Mouse (Mus musculus) embryonic facial prominence, embryonic 10.5 days (tissue): ENCODE measurements at regions not wholly inside any gene's neighbourhood (a gene's known extent, or its start where the extent isn't known, plus 50 kb on each side); places are given as distances from the start of the nearest gene placed in this dataset.
"Not testable (repeated sequence)": the region's sequence is repeated elsewhere in the genome, so short reads cannot be mapped to it uniquely, and the experiment has no call there.

ENCODE experiments used
- DNase-seq: peaks from one replicate; pipeline ENCODE4 v3.0.0-alpha.2; 2017; ENCODE audit warnings: low spot score
- H3K27ac ChIP-seq: fragments of 300-500 bp; sonication (generic); replicated peaks from 2 replicates; pipeline ENCODE4 v1.5.1; 2016; ENCODE audit warnings: mild to moderate bottlenecking
- H3K27me3 ChIP-seq: fragments of 300-500 bp; sonication (generic); replicated peaks from 2 replicates; pipeline ENCODE4 v1.6.1; 2016; ENCODE audit warnings: low read depth, mild to moderate bottlenecking; ENCODE audit not compliant: poor library complexity, severe bottlenecking
- H3K36me3 ChIP-seq: fragments of 300-500 bp; sonication (generic); replicated peaks from 2 replicates; pipeline ENCODE4 v1.6.1; 2016; ENCODE audit warnings: mild to moderate bottlenecking, moderate library complexity
- H3K4me1 ChIP-seq: fragments of 300-500 bp; sonication (generic); 2 replicates; pipeline ENCODE4 v1.6.1; 2016
- H3K4me3 ChIP-seq: fragments of 300-500 bp; sonication (generic); 2 replicates; pipeline ENCODE4 v1.5.1; 2016; ENCODE audit warnings: mild to moderate bottlenecking, moderate library complexity
- H3K9me3 ChIP-seq: fragments of 300-500 bp; sonication (generic); 2 replicates; pipeline ENCODE4 v1.6.1; 2016; ENCODE audit warnings: mild to moderate bottlenecking
- WGBS: fragments of 180-500 bp; shearing (Covaris S2); methylation state at CpG from one replicate; pipeline ENCODE4 v1.1.7; 2016; 5-methylcytosine and 5-hydroxymethylcytosine counted together

DNA sequence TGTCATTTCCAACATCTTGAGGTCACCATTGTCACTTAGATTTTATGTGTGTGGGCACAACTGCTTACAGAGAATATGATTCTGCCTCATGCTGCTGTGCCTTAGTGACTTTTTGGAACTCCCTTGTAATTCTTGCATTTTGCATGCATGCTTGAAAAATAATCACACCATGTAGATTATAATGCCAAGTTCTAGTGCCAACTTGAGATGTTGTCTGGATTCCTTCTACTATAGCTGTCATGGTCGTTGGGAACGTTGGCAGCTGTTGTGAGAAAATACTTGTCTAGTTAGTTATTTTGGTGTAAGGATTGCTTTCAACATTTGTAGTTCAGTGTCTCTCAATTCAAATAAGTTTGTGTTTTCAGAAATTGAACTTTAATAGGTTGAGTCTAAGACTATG, 365.6 kb upstream of the Nectin3 start:
- Histone ChIP-seq H3K36me3 (no peaks in the 10 kb centered on the region), H3K9me3 (no peaks in the 10 kb centered on the region), H3K27me3 (no peaks in the 10 kb centered on the region), H3K4me1 (no peaks in the 10 kb centered on the region), H3K27ac (no peak overlapping the region), H3K4me3 (no peak overlapping the region)
- WGBS = 92% methylated on average over 2 of the region's 2 CpGs
- no peak for DNase-seq

DNA sequence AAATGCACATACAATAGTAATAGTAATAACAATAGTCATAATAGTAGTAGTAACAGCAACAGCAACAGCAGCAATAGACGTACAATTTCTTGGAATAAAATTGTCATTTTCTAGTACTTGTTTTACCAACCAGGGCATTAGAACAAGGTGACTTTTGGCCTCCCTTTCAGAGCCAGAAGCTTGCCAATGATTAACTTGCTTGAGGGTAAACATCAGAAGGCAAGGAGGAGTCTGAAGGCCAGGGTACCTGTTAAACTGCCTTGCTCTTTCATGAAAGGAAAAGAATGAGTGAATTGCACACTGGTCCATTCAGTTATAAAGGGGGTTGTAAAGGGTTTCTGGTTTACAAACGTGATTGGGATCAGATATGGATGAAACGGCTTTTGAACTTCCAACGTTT, 351.2 kb upstream of the Nectin3 start:
- Histone ChIP-seq H3K27me3 (no peaks in the 10 kb centered on the region), H3K27ac (no peak overlapping the region), H3K9me3 (no peaks in the 10 kb centered on the region), H3K36me3 (no peaks in the 10 kb centered on the region), H3K4me3 (no peak overlapping the region), H3K4me1 (no peaks in the 10 kb centered on the region)
- DNase-seq = no peak
- WGBS = 89% methylated on average over 4 of the region's 4 CpGs

DNA sequence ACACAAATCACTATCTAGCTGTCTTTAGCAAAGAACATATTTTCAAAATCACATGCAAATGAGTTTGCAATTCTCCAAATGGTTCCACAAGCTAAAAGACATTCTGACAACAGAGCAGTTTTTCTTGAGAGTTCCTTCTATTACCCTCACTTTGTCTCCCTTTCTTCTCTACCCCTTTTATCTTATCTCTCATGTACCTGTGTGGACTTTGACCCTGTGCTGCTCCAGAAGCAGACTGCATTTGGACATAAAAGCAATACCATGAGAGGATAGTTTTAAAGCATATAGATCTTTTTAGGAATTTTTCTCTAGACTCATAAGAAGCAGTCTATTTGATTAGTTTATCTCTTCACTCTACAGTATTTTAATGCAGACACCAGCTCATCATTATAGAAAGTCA, 350.4 kb upstream of the Nectin3 start:
- Histone ChIP-seq H3K4me1 (no peaks in the 10 kb centered on the region), H3K36me3 (no peaks in the 10 kb centered on the region), H3K27ac (no peak overlapping the region), H3K27me3 (no peaks in the 10 kb centered on the region), H3K9me3 (no peaks in the 10 kb centered on the region), H3K4me3 (no peak overlapping the region)
- DNase-seq = no peak

DNA sequence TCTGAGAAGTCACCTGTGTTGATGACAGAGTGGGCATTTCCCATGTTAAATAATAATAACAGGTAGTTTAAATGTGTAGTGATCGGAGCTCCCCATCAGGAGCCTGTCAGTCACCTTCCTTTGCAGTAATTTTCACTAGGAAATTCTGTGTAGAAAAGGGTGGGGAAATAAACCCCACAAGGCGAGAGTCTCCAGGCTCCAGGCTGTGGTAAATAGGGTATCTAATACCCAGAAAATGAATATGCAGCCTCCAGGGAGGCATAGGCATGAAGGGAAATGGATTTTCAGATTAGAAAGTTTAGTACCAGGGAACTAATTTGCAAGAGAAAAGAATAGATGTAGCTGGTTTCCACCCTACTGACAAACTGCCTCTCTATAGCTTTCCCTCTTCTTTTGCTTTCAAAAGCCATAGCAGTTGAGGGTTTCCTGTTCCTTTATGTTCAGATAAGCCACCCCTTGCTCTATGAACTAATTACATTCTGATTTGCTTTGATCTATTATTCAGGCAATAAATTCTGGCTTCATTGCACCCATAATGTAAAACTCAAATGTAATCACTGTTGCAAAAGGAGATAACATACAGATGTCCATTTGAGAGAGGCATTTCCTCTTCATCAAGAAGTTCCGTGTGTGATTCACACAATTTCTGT, 349.5 kb upstream of the Nectin3 start:
- Histone ChIP-seq H3K27me3 (no peaks in the 10 kb centered on the region), H3K9me3 (no peaks in the 10 kb centered on the region), H3K4me3 (no peak overlapping the region), H3K4me1 (no peaks in the 10 kb centered on the region), H3K27ac (no peak overlapping the region), H3K36me3 (no peaks in the 10 kb centered on the region)
- no peak for DNase-seq
- WGBS = 76% methylated on average over 3 of the region's 3 CpGs

DNA sequence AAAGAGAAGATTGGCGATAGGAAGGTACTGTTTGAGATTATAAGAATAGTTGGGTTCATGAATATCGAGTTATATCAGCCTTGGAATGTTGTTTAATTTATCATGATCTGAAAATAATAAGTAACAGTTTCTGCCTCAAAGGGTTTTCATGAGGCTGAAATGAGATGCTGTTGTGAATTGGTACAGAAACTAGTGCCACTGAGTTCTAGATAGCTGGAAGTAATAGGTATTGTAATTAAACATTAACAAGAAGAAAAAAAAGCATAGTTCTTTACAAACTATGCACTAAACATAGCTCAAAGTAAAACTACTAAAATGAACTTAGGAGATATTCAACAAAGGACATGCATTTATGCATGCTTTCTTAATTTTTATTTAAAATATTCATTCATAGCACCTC, 342.9 kb upstream of the Nectin3 start:
- no peaks in the 10 kb centered on the region for H3K9me3 ChIP-seq
- no peaks in the 10 kb centered on the region for H3K27me3 ChIP-seq
- no peak overlapping the region for H3K4me3 ChIP-seq
- H3K36me3 ChIP-seq = no peaks in the 10 kb centered on the region
- H3K27ac ChIP-seq = no peak overlapping the region
- H3K4me1 ChIP-seq = no peaks in the 10 kb centered on the region
- WGBS = 86% methylated on average over 2 of the region's 2 CpGs
- DNase-seq = no peak

DNA sequence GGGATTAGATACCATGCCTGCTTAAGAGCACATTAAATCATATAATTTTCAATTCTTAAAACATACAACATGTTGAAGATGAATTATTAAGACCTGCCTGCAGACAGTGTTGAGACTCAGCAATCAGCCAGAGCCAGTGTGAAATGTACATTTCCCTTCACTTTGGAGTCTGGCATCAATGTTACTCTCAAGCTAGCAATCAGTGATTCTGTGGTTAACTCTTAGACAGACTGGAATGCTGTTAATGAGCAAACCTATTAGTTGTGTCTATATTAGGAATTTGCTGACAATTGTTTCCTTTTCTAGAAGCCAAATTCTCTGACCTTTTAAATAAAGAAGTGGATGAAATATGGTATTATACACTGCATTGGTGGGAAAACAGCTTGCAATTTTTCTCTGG, 342.4 kb upstream of the Nectin3 start:
- H3K9me3 ChIP-seq = no peaks in the 10 kb centered on the region
- H3K36me3 ChIP-seq = no peaks in the 10 kb centered on the region
- no peaks in the 10 kb centered on the region for H3K27me3 ChIP-seq
- no peak overlapping the region for H3K27ac ChIP-seq
- H3K4me3 ChIP-seq = no peak overlapping the region
- H3K4me1 ChIP-seq = no peaks in the 10 kb centered on the region
- no peak for DNase-seq

DNA sequence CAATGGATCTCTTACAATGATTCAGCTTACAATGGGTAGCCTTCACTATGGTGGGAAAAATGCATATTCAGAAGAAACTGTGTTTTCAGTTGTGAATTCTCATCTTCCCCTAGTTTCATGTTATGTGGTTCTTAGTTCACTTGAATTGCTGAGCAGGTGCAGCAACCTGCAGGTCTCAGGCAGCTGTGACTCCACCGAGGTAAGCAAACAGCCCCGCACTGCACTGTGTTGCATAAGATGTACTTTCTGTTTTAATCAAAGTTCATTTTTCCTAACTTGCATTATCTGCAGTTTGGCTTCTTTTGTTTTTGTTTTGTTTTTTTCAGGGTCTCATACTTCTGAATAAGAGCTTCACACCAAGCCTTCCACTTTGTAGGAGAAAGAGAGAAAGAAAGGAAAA, 326.8 kb upstream of the Nectin3 start:
- Histone ChIP-seq H3K4me1 (no peaks in the 10 kb centered on the region), H3K4me3 (no peak overlapping the region), H3K9me3 (no peaks in the 10 kb centered on the region), H3K36me3 (no peaks in the 10 kb centered on the region), H3K27ac (no peak overlapping the region), H3K27me3 (no peaks in the 10 kb centered on the region)
- no peak for DNase-seq
- 89% methylated on average over 2 of the region's 2 CpGs for WGBS

DNA sequence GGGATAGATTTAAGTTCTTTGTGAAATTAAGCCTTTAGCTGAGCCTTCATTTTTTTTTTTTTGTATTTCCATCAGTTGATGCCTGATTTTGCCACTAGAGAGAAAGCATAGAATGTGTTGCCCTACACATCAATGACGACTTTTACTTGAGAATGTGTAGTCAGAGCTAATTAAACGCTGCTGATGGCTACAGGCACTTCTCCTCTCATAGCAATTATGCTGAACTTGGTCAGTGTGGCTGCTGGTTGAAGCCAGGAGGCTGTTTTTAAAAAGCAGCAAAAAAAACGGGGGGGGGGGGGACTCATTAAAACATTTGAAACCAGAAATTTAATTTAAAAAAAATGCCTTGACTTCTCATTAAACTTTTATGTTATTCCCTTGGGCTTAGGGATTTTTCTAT, 324.4 kb upstream of the Nectin3 start:
- H3K4me1 ChIP-seq = no peaks in the 10 kb centered on the region
- no peaks in the 10 kb centered on the region for H3K9me3 ChIP-seq
- H3K36me3 ChIP-seq = no peaks in the 10 kb centered on the region
- no peaks in the 10 kb centered on the region for H3K27me3 ChIP-seq
- H3K4me3 ChIP-seq = no peak overlapping the region
- no peak for DNase-seq
- no peak overlapping the region for H3K27ac ChIP-seq
- 52% methylated on average over 3 of the region's 3 CpGs for whole genome bisulfite sequencing

DNA sequence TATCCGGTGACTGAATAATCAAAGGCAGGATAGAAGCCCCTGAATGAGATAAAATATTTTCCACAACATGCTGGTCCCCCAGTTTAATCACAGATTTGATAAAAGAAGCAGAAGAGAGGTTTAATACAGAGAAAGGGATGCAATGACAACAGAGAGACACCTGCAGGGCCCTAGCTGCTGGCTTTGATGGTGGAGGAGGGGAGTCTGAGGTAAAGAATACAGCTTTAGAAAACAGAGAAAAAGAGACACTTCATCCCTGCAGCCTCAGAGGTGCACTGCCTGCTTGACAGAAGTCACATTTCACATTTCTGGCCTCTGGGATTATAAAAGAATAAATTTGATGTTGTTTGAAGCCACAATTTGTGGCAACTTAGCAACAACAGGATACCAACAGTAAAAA, 319.9 kb upstream of the Nectin3 start:
- 90% methylated on average over 1 of the region's 1 CpGs for WGBS
- Histone ChIP-seq H3K27me3 (no peaks in the 10 kb centered on the region), H3K4me1 (no peaks in the 10 kb centered on the region), H3K4me3 (no peak overlapping the region), H3K9me3 (no peaks in the 10 kb centered on the region), H3K27ac (no peak overlapping the region), H3K36me3 (no peaks in the 10 kb centered on the region)
- no peak for DNase-seq

DNA sequence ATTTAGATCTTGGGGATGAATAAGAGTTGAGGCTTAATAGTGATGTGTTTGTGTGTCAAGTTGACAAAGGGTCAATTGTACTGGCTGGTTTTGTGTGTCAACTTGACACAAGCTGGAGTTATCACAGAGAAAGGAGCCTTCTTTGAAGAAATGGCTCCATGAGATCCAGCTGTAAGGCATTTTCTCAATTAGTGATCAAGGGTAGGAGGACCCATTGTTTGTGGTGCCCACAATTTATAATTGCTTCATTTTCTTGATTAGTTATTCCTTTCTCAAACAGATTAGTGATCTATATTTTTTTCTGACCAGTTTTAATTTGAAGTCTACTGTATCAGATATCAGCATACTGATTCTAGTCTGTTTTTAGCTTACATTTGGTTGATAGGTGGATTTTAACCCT, 313.5 kb upstream of the Nectin3 start:
- not testable (repeated sequence) for H3K4me1 ChIP-seq, H3K36me3 ChIP-seq, H3K27me3 ChIP-seq, DNase-seq, H3K9me3 ChIP-seq, H3K27ac ChIP-seq, H3K4me3 ChIP-seq

DNA sequence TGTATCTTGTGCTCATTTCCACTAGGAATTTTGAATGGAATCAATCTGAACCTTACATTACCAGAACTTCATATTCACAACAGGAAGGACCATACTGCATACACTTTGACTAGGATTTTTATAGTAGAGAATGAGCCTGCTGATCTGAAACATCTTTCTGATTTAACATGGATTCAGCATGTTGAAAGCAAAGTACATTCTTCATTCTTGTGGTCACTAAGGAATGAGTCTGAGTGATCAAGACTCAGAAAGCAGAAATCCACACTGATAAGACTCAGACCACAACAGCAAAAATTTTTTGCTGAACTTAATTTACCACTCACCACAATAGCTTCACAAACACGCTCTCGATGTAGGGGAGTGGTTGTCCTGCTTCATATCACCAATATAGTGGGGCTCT, 309.2 kb upstream of the Nectin3 start:
- Histone ChIP-seq H3K27me3 (no peaks in the 10 kb centered on the region), H3K4me3 (no peak overlapping the region), H3K27ac (no peak overlapping the region), H3K36me3 (no peaks in the 10 kb centered on the region), H3K4me1 (no peaks in the 10 kb centered on the region), H3K9me3 (no peaks in the 10 kb centered on the region)
- no peak for DNase-seq
- 89% methylated on average over 2 of the region's 2 CpGs for WGBS

DNA sequence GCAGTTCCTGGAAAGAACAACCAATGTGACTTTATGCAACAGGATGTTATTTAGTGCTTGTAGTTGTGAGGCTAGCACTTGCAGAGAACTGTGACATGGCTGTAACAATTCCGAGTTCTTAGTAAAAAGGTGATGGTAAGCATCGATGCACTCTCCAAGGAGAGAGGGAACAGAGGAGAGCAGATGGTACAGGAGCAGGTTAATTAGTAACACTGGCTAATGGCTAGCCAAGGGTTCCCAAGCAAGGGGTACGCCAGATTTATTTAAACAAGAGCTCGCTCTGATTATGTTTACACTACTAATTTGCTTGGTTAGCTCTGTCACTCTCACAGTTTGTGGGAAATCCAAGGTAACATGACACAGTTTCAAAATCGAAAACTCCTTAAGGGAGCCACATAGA, 278.0 kb upstream of the Nectin3 start:
- DNase-seq = no peak
- H3K9me3 ChIP-seq = no peaks in the 10 kb centered on the region
- no peaks in the 10 kb centered on the region for H3K4me1 ChIP-seq
- WGBS = 59% methylated on average over 5 of the region's 5 CpGs
- H3K27me3 ChIP-seq = no peaks in the 10 kb centered on the region
- H3K4me3 ChIP-seq = no peak overlapping the region
- H3K27ac ChIP-seq = no peak overlapping the region
- H3K36me3 ChIP-seq = no peaks in the 10 kb centered on the region

DNA sequence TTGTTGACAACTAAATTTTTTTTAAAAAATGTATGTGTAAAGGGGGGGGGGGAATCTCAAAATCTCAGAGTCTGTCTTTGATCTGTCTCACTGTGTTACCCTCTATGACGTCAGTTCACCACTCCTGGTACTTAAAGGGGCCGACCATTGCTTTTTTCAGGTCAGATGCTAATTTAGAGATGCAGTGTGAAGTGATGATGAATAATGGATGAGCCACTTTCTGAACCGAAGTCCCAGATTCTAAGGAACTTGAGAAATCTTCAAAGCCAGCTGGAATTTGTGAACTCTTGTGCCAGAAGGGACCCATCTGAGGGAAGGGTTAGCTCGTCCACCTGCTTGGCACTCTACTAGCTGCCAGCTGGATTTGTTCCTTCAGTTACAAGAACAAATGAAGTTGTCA, 271.1 kb upstream of the Nectin3 start:
- no peak overlapping the region for H3K4me3 ChIP-seq
- WGBS = 67% methylated on average over 4 of the region's 4 CpGs
- H3K9me3 ChIP-seq = no peaks in the 10 kb centered on the region
- H3K27ac ChIP-seq = no peak overlapping the region
- no peaks in the 10 kb centered on the region for H3K36me3 ChIP-seq
- H3K4me1 ChIP-seq = no peaks in the 10 kb centered on the region
- no peaks in the 10 kb centered on the region for H3K27me3 ChIP-seq
- no peak for DNase-seq

DNA sequence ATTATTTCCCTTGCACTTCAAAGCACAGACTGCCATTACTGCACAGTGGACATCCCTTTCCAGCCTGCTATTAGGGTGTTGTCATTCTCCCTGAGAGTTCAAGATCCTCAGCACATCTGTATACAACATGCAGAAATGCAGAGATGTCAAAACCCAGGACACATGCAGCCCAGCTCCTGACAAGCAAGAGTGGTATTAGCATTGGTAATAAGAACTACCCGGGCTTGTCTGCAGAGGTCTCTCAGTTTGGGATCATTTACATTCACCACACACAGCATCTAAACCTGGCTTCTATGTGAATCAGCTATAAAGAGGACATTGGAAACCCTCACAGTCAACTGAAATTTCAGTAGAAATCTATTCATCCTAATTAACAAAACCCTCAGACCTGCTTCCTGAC, 270.1 kb upstream of the Nectin3 start:
- H3K9me3 ChIP-seq = no peaks in the 10 kb centered on the region
- no peaks in the 10 kb centered on the region for H3K27me3 ChIP-seq
- 64% methylated on average over 1 of the region's 1 CpGs for WGBS
- H3K4me1 ChIP-seq = no peaks in the 10 kb centered on the region
- H3K36me3 ChIP-seq = no peaks in the 10 kb centered on the region
- no peak overlapping the region for H3K27ac ChIP-seq
- DNase-seq = no peak
- H3K4me3 ChIP-seq = no peak overlapping the region
